Mouse (Mus musculus): ENCODE results near the gene B4galt3. TPM values are rescaled to one million over a fixed set of nuclear protein-coding genes. Genes with fewer than 3 reads are reported as not detected.
A peak's percentile ranks its signal among the peaks of the same experiment; 100 is the strongest.

The B4galt3 gene
- polyA plus RNA-seq, 1 experiment = 32.3 TPM

DNA sequence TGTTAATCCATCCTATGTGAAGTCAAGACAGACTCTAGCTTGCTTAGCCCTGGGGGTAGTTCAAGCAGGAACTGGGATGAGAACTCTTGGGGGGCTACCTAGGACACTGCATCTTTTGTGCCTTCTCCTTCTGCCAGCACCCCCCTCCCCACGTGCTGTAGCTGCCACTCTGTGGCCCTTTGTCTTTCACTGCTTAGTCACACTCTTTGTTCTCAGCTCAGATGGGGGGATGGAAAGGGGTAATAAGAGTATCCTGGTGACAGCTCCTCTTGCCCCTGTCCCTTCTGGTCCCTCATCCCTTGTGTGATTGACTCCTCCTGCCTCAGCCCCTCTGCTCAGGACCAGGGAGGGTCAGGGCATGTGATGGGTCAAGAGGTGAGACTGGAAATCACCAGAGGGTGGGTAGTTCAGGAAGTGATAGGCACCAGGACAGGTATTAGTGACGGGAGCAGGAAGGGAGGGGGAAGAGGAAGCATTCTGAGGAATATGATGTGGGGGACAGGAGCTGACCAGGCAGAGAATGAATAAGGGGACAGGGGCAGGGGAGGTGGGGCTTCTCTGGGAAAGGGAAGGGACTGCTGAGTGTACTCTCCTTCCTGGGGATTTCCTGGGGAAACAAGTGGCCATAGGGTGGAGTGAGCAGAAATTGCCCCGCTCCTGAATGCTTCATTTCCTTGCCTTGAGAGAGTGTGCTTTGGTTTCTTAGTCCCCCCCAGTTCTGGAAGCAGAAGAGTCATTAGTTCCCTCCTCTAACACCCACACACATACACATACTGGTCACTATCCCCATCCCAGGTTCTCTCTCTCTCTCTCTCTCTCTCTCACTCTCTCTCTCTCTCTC lies 21.5 kb upstream of the B4galt3 start:
- Histone ChIP-seq H3K4me3 (ENCODE audit: control insufficient read depth, low read depth, low read length) (no peak overlapping the region), H3K4me1 (ENCODE audit: control insufficient read depth, insufficient read depth, low read length) (peaks cover 16% of the 10 kb centered on the region), H3K36me3 (ENCODE audit: control insufficient read depth, insufficient read depth, low read length) (no peaks in the 10 kb centered on the region), H3K27ac (ENCODE audit: control insufficient read depth, insufficient read depth, low read depth, low read length) (no peak overlapping the region), H3K27me3 (ENCODE audit: control insufficient read depth, insufficient read depth, low read length) (no peaks in the 10 kb centered on the region)
- TF ChIP-seq POLR2A (IDR thresholded peaks at IDR 0.05; ENCODE audit: control insufficient read depth, low read depth, low read length) (no peak), CTCF (IDR thresholded peaks at IDR 0.05; ENCODE audit: control insufficient read depth, insufficient read depth, insufficient replicate concordance, low read depth, low read length) (no peak)

DNA sequence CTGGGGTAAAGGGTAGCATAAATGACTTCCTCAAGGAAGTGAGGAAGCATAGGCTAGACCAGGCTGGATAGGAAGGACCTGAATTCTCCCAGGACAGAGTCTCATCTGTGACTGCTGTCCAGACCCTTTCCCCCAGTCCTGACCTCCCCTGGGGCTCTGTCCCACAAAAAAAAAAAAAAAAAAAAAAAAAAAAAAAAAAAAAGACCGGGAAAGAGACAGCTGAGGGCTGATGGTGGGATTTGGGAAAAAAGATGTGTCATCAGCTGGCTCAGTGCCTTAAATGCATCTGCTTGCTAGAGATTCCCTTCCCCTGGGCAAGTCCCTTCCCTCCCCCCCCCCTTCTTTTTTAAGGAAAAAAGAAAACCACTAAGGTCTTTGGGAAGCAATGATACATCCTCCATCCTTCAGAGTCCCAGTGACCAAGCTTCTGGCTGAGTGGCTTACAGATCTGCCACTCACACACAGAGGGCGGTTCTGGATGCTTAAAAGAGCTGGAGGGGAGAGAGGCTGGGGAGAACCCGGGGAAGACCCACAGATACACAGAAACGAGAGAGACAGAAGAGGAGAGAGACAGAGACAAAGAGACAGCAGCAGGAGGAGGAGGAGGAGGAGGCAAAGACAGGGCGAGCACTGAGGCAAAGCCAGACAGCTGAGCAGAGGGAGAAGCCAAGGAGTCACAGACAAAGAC lies 20.1 kb upstream of the B4galt3 start, which contains the start of gene Adamts4:
Adamts4 (plus strand) TSS at position 509 of the 688 bp plus-strand sequence.
- Histone ChIP-seq H3K27ac (ENCODE audit: control insufficient read depth, insufficient read depth, low read depth, low read length) (no peak within 1 kb of the TSS), H3K4me1 (ENCODE audit: control insufficient read depth, insufficient read depth, low read length) (peaks cover 16% of the 10 kb centered on the region), H3K4me3 (ENCODE audit: control insufficient read depth, low read depth, low read length) (no peak within 1 kb of the TSS), H3K36me3 (ENCODE audit: control insufficient read depth, insufficient read depth, low read length) (no peaks in the 10 kb centered on the region), H3K27me3 (ENCODE audit: control insufficient read depth, insufficient read depth, low read length) (no peaks in the 10 kb centered on the region)
- TF ChIP-seq POLR2A (IDR thresholded peaks at IDR 0.05; ENCODE audit: control insufficient read depth, low read depth, low read length) (no peak), CTCF (IDR thresholded peaks at IDR 0.05; ENCODE audit: control insufficient read depth, insufficient read depth, insufficient replicate concordance, low read depth, low read length) (no peak)

DNA sequence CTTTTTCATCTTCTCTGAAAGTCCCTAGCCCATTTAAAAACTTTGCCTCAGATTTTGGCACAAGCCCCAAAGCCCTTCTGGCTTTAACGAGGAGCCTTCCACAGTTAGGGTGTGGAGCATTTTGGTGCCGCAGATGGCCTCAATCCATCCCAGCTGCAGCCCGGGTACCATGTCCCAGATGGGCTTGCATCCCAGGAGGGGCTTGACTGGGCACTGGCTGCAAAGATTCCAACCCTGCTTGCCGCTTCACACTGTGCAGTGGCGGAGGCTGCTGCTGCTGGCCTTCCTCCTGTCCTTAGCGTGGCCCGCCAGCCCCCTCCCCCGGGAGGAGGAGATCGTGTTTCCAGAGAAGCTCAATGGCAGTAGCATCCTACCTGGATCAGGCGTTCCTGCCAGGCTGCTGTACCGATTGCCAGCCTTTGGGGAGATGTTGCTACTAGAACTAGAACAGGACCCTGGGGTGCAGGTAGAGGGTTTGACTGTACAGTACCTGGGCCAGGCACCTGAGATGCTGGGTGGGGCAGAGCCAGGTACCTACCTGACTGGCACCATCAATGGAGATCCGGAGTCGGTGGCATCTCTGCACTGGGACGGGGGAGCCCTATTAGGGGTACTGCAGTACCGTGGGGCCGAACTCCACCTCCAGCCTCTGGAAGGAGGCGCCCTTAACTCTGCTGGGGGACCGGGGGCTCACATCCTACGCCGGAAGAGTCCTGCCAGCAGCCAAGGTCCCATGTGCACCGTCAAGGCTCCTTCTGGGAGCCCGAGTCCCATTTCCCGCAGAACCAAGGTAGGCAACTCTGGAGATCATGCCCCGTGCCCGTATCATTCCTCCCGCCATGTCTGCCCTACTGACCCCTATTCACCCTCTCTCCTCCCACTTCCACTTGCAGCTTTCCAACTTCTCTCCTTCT lies 19.2 kb upstream of the B4galt3 start, which contains the start of gene Ndufs2:
Ndufs2 (minus strand) TSS at position 709 of the 914 bp plus-strand sequence.
- TF ChIP-seq CTCF (IDR thresholded peaks at IDR 0.05; ENCODE audit: control insufficient read depth, insufficient read depth, insufficient replicate concordance, low read depth, low read length) (no peak), POLR2A (IDR thresholded peaks at IDR 0.05; ENCODE audit: control insufficient read depth, low read depth, low read length) (no peak)
- H3K4me1 ChIP-seq (ENCODE audit: control insufficient read depth, insufficient read depth, low read length) = peaks cover 16% of the 10 kb centered on the region
- no peak within 1 kb of the TSS for H3K27ac ChIP-seq (ENCODE audit: control insufficient read depth, insufficient read depth, low read depth, low read length)
- no peaks in the 10 kb centered on the region for H3K36me3 ChIP-seq (ENCODE audit: control insufficient read depth, insufficient read depth, low read length)
- no peaks in the 10 kb centered on the region for H3K27me3 ChIP-seq (ENCODE audit: control insufficient read depth, insufficient read depth, low read length)
- H3K4me3 ChIP-seq (ENCODE audit: control insufficient read depth, low read depth, low read length) = no peak within 1 kb of the TSS

DNA sequence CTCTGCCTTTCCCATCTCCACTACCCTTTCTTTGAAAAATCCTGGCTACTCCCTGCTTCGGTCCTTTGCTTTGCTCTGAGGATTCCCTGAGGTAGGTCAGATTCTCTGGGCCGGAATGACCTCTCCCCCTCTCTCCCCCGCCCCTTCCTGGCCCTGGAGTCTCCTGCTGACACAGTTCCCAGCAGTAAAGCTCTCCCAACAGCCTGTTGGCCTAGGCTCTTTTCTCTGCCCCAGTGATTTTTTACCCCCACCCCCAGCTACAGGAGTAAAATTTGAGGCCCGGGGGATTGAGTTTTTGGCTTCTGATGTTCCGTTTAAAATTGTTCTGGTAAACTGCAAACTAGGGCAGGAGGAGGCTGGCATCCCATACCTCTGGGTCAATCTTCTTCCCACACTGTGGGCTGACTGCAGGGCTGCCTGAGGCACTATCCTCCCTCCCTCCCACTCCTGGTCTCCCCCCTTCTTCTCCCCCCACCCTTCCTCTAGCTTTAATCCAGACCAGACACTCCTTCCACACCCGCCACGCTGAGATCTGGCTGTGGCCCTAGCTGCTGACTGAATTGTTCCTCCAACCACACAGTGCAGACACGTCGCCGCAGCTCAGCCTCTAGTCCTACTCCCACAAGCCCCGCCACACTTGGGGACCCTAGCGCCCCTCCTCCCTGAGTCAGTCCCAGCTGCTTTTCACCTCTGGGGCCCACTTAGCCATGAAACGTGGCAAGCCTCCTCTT lies 18.4 kb upstream of the B4galt3 start:
- H3K27me3 ChIP-seq (ENCODE audit: control insufficient read depth, insufficient read depth, low read length) = no peaks in the 10 kb centered on the region
- H3K36me3 ChIP-seq (ENCODE audit: control insufficient read depth, insufficient read depth, low read length) = no peaks in the 10 kb centered on the region
- H3K4me3 ChIP-seq (ENCODE audit: control insufficient read depth, low read depth, low read length) = no peak overlapping the region
- H3K4me1 ChIP-seq (ENCODE audit: control insufficient read depth, insufficient read depth, low read length) = peaks cover 21% of the 10 kb centered on the region
- no peak overlapping the region for H3K27ac ChIP-seq (ENCODE audit: control insufficient read depth, insufficient read depth, low read depth, low read length)
- TF ChIP-seq POLR2A (IDR thresholded peaks at IDR 0.05; ENCODE audit: control insufficient read depth, low read depth, low read length) (no peak), CTCF (IDR thresholded peaks at IDR 0.05; ENCODE audit: control insufficient read depth, insufficient read depth, insufficient replicate concordance, low read depth, low read length) (no peak)

DNA sequence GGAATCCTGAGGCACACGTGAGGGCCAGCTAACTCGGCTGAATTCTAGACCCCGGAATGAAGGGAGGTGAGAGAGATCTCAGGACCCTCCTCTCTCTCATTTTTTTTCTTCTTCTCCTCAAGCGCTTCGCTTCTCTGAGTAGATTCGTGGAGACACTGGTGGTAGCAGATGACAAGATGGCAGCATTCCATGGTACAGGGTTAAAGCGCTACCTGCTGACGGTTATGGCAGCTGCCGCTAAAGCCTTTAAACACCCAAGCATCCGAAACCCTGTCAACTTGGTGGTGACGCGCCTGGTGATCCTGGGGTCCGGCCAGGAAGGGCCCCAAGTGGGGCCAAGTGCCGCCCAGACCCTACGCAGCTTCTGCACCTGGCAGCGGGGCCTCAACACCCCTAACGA lies 17.7 kb upstream of the B4galt3 start:
- H3K27ac ChIP-seq (ENCODE audit: control insufficient read depth, insufficient read depth, low read depth, low read length) = no peak overlapping the region
- no peaks in the 10 kb centered on the region for H3K36me3 ChIP-seq (ENCODE audit: control insufficient read depth, insufficient read depth, low read length)
- no peaks in the 10 kb centered on the region for H3K27me3 ChIP-seq (ENCODE audit: control insufficient read depth, insufficient read depth, low read length)
- H3K4me3 ChIP-seq (ENCODE audit: control insufficient read depth, low read depth, low read length) = no peak overlapping the region
- no peak for TF ChIP-seq CTCF (IDR thresholded peaks at IDR 0.05; ENCODE audit: control insufficient read depth, insufficient read depth, insufficient replicate concordance, low read depth, low read length)
- no peak for TF ChIP-seq POLR2A (IDR thresholded peaks at IDR 0.05; ENCODE audit: control insufficient read depth, low read depth, low read length)
- peaks cover 20% of the 10 kb centered on the region for H3K4me1 ChIP-seq (ENCODE audit: control insufficient read depth, insufficient read depth, low read length)

DNA sequence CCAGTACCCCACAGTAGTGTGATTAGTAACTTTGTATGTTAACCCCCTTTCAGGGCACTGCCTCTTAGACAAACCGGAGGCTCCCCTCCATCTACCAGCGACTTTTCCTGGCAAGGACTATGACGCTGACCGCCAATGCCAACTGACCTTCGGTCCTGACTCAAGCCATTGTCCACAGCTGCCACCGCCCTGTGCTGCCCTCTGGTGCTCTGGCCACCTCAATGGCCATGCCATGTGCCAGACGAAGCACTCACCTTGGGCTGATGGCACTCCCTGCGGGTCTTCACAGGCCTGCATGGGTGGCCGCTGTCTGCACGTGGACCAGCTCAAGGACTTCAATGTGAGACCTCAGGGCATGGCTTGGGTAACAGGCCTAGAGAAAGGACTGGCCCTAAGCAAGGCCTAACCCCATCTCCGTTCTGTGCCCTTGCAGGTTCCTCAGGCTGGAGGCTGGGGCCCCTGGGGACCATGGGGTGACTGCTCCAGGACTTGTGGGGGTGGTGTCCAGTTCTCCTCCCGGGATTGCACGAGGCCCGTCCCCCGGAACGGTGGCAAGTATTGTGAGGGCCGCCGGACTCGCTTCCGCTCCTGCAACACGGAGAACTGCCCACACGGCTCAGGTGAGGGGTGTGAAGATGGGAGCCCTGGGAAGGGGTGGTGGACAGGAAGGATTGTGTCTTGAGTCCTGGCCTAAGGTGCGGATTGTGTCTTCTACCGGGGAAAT lies 13.9 kb upstream of the B4galt3 start:
- Histone ChIP-seq H3K27me3 (ENCODE audit: control insufficient read depth, insufficient read depth, low read length) (no peaks in the 10 kb centered on the region), H3K4me1 (ENCODE audit: control insufficient read depth, insufficient read depth, low read length) (peaks cover 9% of the 10 kb centered on the region), H3K27ac (ENCODE audit: control insufficient read depth, insufficient read depth, low read depth, low read length) (no peak overlapping the region), H3K36me3 (ENCODE audit: control insufficient read depth, insufficient read depth, low read length) (no peaks in the 10 kb centered on the region), H3K4me3 (ENCODE audit: control insufficient read depth, low read depth, low read length) (no peak overlapping the region)
- no peak for TF ChIP-seq POLR2A (IDR thresholded peaks at IDR 0.05; ENCODE audit: control insufficient read depth, low read depth, low read length)
- TF ChIP-seq CTCF (IDR thresholded peaks at IDR 0.05; ENCODE audit: control insufficient read depth, insufficient read depth, insufficient replicate concordance, low read depth, low read length) = peak; percentile 26; the same call in 1 of the 2 replicates
